Mouse (Mus musculus) frontal cortex, adult (tissue): ENCODE results near the gene C8g.

Experiments
- ATAC-seq: cut with Nextera tagmentation; 2 replicates; pipeline ENCODE4 v1.9.2; 2017; ENCODE audit warnings: mild to moderate bottlenecking, moderate library complexity, mixed read lengths; ENCODE audit not compliant: low TSS enrichment

C8g gene

DNA sequence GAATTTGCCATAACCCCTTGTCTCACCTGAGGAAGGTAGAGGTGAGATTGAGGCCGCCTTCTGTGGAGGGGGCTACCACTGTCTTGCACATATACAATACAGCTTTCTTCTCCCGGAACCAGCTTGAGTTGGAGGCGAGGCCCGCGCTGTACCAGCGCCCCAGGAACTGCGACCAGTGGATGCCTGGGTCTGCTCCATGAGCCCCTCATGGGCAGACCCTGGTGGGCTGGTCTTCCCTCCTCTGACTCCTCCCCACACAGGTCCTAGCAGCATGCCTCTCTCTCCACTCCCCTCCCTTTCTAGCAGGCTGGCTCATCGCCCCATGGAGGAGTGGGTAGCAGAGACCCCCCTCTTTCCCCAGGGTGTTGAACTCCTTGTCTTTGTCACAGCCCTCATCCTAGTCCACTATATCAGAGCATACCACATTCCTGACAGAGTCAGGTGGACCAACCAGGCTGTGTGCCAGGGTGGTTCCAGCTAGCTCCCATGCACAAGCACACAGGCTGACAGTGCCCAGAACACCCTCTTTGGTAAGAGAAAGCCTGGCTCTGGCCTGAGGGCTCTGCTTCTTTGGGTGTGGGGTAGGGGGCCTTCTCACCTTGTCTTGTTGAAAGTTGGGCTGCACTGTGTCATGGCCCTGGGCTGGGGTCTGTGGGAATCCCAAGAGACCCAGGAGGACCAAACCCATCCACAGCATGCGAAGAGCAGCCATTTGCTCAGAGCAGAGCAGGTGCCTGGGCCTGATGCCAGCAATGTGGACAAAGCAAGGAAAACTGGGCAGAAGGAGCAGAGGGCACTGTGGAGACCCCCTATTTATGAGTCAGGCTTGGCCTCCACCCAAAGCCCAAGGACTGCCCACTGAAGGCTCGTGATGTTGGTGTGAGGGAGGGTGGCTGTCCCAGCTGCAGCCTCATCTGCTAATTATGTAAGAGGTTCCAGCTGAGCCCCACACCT is 32.3 kb downstream of the C8g start:
- peak; percentile 39 for ATAC-seq

DNA sequence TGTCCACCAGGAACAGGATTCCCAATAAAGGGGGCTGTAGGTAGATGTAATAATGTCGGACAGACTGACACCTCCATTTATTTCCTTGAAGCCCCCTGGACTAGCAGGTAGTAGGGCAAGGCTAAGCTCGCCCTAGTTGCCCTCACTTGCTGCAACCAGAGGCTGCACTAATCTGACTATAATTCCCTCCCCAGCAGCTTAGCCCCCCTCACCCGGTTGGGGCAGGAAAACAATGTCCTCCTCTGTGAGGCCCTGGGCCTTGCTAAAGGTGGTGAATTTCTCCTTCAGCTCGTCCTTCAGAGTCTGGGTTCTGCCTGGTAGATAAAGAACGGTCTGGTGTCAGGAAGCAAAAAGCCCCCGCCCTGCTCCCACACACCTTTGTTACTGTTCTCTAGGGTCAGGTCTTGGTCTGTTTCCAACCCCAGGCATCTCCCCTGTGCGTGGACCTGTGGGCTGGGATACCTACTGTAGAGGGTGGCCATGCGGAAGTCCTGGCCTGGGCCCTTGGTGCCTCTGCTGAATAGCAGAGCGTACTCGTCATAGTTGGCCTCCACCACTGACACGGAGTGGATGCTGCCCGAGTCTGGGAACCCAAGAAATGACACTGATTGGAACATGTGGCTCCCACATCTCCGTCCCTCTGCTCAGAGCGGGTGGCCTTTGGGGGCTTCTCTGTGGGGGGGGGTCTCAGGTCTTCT is 33.8 kb downstream of the C8g start:
- ATAC-seq = no peak

DNA sequence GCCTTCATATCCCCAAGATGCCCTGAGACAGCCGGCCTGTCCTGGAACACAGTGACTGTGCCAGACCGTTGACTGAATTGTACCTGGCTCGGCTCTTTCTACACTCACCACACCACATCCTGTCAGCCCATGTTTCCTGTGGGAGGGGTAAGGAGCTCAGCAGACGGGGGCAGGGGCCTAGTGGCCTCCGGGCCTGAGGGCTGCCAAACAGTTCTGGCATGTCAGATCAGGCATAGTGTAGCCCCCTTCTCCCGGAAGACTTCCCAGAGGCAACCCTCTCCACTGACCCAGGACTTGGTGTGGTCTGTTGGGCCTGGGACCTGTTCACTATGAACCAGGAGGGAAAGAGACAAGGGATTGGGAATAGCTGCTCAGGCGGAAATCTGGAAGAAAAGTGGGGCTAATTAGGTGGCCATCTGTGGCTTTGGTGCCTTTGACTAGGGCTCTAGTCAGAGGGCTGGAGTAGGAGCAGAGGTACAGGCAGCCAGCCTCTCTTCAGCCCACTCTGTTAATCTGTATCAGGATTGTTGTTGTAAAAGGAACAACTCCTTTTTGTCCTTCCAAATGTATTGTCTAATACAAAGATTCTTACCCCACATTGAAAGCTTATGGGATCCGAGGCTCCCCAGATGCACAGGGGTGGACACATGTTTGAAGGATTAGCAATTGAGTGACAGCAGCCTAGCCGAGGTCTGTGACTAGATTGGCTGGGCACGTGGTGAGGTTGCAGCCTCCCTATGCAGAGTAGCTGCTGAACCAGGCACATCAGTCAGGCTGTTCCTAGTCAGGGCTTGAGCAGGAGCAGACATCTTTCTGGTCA is 35.5 kb downstream of the C8g start:
- no peak for ATAC-seq

DNA sequence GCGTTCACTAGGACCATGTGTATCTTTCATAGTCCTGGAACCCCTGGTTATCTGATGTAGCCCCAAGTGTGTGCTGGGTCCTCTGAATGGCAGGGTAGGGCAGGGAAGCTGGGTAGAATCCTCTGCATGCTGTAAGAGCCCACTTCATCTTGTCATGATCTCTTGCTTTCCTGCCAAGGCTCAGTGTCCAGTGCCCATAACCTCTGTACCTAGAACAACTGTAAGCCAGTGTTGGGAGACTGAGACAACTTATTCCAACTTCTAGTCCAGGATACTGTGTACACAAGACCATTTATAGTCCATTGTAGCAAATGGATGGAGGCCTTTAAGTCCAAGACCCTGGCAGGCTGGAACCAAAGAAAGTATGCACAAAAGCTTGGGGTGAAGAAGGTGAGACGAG is 36.3 kb downstream of the C8g start:
- no peak for ATAC-seq

DNA sequence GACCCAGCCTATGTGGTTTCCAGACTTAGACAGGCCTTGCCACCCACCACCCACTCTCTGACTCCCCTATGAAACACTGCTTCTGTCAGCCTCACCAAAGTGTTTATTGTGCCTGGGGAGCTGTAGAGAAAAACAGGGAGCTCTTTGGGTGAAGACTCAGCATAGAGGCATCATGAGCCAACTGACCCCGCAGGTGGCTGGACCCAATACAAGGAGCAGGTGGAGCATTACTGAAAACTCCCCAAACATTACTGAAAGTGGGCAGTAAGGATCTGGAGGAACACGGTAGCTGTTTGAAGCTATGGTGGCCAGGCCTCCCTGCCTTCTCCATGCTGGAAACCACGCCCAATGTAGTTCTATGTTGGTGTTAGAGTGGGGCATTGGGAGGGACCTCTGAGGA is 37.9 kb downstream of the C8g start:
- no peak for ATAC-seq

DNA sequence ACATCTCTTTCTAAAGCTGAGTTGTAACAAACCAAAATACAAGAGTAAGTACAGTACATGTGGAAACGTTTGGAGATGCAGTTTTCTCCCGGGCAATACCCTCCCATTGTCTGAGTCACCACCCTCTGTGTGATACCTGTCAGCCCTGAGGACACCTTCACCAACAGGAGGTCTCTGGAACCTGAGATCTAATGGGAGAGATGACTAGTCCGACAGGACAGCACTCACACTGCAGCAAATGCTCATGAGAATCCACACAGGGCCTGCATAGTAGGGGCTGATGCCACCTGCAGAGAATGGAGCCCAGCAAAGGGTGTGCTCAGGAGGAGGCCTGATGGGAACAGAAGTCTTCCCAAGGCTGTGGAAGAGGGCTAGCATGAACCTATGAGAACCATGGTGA is 40.1 kb downstream of the C8g start:
- ATAC-seq = no peak

DNA sequence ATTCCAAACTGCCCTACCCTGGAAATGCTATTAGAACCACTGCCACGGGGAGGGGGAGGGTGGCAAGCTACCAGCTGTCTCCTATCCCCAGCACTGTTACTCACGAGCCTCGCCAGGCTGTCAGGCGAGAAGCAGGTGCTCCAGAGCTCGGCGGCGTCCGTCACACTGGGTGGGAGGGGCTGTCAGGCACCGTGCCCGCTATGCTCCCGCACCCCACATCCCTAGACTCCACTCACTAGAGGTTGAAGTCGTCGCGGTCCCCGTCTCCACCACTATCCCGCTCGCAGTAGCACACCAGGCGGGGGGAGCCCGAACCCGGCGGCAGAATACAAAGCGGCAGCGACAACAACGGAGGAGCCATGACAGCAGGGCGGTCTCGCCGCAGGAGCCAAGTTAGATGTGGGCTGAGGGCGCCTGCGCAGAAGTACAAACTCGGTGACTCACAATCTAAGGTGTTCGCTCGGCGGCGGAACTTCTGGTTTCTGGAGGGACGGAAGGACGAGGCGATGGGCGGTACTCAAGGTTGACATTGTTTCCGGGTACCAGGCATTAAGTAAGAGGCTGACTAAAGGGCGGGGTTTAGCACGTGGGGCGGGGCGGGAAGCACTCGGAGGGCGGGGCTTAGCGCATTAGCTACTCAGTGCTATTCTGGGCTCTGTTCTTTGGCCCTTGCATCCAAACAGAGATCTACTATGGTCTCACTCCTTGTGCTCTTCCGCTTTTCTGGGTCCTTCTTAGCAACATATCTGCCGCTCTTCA is 40.8 kb downstream of the C8g start, which contains the start of gene Paxx:
Paxx (minus strand) TSS at position 544 of the 759 bp plus-strand sequence.
- peak; percentile 88 for ATAC-seq

DNA sequence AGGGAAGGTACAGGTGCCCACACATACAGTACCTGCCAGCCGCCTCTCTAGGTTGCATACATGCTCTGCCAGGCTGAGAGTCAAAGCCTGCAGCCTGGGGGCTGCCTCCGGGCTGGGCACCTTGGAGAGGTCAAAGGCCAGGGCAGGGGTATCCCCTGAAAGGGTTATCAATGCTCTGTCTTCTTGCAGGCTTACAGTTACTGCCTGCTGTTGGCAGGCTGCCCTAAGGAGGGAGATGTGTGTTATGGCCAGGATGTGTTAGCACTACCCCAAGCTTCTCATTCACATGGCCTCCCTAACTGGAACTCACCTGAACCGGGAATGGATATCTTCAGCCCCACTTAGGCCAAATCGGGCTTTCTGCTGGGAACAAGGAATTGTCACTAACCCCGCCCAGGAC is 41.4 kb downstream of the C8g start:
- ATAC-seq = no peak

DNA sequence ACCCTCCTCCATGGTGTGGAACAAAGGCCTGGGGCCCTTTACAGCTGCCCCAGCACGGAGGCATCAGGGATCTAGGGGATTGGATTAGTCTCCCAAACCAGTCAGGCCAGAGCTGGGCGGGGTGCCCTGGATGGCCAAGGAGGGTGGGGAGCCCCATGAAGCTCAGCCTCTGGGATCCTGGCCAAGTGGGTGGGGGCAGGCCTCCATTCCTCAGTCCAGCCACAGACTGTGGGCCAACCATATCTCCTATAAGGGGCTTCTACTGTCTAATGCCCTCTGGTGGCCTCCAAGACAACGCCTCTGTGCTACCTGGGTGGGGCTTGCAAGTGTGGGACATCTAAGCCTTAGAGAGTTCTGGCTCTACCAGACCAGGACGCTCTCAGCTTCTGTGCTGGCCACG is 42.6 kb downstream of the C8g start:
- no peak for ATAC-seq

DNA sequence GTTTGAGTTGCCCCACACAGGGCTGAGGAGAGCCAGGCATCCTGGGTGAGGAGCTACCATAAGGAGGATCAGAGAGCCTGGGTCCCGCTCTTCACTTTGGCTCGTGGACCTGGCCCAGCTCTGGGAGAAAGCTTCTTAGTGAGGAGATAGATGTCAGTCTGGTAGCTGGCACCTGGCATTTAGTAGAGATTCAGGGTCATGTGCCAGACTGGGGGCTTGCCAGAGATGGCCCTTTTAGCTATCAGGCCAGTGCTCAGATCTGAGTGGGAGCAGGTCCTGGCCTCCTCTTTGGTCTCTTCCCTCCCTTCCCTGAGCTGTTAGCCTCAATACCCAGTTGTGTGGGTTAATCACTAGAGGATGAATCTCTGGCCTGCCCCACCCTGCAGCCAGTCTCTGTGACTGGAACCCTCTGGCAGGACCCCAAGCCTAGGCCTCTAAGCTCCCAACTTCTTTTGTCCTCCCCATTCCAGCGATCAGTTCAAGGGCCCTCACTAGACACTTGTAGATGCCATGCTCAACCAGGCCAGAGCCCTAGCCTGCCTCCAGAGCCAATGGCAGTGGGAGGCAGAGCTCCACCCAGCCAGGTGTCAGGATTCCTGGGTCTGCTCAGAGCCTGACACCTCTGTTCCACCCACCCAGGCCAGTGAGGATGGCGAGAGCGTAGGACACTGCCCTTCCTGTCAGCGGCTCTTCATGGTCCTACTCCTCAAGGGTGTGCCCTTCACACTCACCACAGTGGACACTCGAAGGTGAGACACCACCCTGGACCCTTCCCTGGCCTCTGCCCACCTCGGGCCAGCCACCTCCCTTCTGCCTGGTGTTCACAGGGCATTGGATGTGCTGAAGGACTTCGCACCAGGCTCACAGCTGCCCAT is 44.3 kb downstream of the C8g start:
- no peak for ATAC-seq

DNA sequence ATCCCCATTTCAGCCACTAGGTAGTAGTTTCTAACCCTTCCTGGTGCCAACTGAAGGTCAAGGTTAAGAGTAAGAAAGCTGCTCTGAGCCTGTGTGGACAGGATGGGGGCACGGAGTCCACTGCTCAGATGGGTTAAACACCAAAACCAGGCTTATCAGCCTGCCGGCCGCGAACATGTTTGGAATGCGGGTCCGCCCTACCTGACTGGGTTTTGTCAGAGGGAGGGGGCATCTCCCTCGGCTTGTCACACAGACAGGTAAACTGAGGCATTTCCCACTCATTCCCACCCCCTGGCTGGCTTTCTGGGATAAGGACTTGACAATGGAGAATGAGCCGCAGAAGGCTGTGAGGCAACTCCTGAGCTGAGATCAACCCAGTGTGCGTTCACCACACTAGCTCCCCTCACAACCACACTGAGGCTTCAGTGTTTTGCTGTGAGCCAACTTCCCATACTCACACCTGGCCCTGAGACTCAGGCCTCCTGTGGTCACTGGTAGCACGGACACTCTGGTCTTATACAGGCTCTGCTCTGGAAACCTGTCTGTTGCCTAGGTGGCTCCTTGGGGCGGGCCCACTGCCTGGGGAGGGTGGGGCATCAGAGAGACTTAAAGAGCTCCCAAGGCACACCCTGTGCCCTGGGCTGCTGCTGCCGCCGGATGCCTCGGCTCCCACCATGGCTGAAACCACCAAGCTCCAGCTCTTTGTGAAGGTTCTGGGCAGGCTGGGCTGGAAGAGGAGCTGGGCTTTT is 45.1 kb downstream of the C8g start, which contains the start of gene Clic3:
Clic3 (plus strand) TSS at position 634 of the 749 bp plus-strand sequence.
- ATAC-seq = no peak

DNA sequence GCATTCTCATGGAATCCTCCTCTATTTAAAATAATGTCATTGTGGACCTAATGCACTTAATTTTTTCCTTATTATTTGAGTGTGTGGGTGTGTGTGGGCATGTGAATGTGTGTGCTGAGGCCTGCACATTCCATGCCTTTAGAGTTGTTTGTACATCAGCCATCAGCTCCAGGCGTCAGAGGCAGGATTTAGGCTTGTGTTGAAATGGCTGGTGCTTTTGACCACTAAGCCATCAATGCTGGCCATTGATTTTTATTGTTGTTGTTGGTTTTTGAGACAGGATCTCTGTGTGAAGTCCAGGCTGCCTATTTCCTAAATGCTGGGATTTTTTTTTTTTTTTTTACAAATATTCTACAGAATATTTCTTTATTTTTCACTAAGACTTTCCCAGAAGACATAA is 48.6 kb downstream of the C8g start:
- ATAC-seq = no peak

DNA sequence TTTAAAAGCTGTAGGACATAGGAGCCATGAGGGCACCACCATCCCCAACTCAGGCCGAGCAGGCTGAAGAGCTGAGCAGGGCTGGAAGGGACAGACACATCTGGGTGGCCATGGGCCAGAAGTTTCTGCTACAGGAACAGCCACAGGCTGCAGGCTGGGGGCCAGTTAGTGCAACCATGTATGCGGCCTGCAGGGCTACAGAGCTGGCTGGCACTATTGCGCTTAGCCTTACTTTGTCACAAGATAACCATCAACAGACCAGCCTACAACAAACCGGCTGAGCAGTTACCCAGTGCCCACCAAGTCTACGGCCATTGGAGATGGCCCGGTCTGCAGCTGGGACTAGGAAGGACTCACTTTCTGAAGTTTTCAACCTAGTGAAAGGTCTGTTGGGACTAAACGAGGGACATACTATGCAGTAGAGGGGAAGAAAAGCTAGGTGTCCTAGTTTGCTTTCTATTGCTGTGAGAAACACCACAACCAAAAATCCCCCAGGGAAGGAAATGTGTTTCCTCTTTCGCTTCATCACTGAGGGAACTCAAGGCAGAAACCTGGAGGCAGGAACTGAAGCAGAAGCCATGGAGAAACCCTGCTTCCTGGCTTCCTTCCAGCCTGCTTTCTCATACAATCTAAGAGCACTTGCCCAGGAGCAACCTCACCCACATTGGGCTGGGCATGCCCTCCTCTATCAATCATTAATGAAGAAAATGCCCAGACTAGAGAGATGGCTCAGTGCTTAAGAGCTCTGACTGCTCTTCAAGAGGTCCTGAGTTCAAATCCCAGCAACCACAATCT is 50.5 kb downstream of the C8g start:
- ATAC-seq = no peak
